Mouse (Mus musculus) E14TG2a.4 (cell line): Measurements from ENCODE around the gene Efna4.

Experiments used
- H3K27me3 ChIP-seq: 2 replicates; pipeline ENCODE4 v1.6.1; 2014; ENCODE audit warnings: low read length, control low read depth; ENCODE audit not compliant: insufficient read depth
- H3K36me3 ChIP-seq: 2 replicates; pipeline ENCODE4 v1.6.1; 2014; ENCODE audit warnings: low read length, control low read depth; ENCODE audit not compliant: insufficient read depth
- H3K4me1 ChIP-seq: replicated peaks from 2 replicates; pipeline ENCODE4 v1.6.1; 2014; ENCODE audit warnings: low read depth, low read length, control low read depth
- H3K4me3 ChIP-seq: replicated peaks from 2 replicates; pipeline ENCODE4 v1.5.1; 2014; ENCODE audit warnings: mild to moderate bottlenecking, low read length
- H3K9me3 ChIP-seq: 2 replicates; pipeline ENCODE4 v1.6.1; 2014; ENCODE audit warnings: low read length, control low read depth
- CTCF ChIP-seq: conservative IDR thresholded peaks from 2 replicates; pipeline ENCODE4 v1.5.1; 2014; ENCODE audit warnings: low read length
- NANOG ChIP-seq: IDR thresholded peaks from 2 replicates; pipeline ENCODE4 v1.6.1; 2014; ENCODE audit warnings: borderline replicate concordance, low read length, mixed read lengths
- POU5F1 ChIP-seq: IDR thresholded peaks from 2 replicates; pipeline ENCODE4 v1.6.1; 2014; ENCODE audit warnings: low read length, borderline replicate concordance

The Efna4 gene

DNA sequence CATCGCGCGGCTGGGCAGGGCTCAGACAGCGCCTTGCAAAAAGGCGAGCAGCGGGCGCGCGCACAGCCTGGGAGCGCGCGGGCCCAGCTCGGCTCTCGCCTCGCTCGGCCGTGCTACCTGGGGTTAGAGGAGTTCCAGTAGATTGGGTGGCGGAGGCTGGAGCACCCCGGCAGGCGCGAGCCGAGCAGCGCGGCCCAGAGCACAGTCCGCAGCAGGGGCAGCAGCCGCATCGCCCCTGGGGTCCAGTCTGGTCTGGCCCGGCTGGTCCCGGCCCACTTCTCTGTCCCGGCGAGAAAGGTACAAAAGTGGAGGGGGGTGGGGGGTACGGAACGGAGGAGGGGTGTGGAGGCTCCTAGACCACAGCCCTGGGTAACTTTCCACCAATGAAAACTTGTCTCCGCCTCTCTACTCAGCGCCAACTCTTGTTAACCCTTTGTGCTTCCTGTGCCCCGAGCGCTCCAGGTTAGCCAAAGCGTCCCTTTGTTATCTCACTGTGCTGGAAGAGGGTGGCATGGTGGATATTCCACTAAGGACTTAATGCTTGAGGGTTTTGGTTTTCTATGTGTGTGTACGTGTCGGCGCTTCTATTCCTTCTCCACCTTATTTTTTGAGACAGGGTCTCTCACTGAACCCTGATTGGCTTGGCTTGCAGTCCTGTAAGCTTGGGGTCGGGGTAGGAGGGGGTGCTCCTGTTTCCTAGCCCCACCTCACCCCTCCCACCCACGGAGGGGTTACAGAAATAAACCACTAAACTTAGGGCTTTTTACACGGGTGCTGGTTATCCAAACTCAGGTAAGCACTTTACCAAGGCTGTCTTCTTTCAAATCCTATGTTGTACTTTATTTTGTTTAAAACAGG lies at the start of gene Efna4:
Gene Efna4, minus strand, starts transcription at position 308 of the 858 bp plus-strand sequence.
- Histone ChIP-seq H3K4me3 (peak within 1 kb of the TSS; percentile 88), H3K27me3 (peaks cover 18% of the 10 kb centered on the region), H3K4me1 (peaks cover 74% of the 10 kb centered on the region), H3K36me3 (peaks cover 49% of the 10 kb centered on the region), H3K9me3 (no peaks in the 10 kb centered on the region)
- TF ChIP-seq CTCF (no peak), POU5F1 (no peak), NANOG (no peak)

GRCm38 (mm10) chr3:89386438-89387420 lies 48.9 kb upstream of the Efna4 start:
- Histone ChIP-seq H3K9me3 (no peaks in the 10 kb centered on the region), H3K4me1 (peaks cover 99% of the 10 kb centered on the region), H3K27me3 (peaks cover 32% of the 10 kb centered on the region), H3K4me3 (peak overlapping the region; percentile 46), H3K36me3 (no peaks in the 10 kb centered on the region)
- no peak for TF ChIP-seq NANOG
- no peak for TF ChIP-seq POU5F1
- no peak for TF ChIP-seq CTCF

- no peak for TF ChIP-seq NANOG
- TF ChIP-seq POU5F1: no peak
- TF ChIP-seq CTCF: no peak
- H3K4me1 ChIP-seq: peaks cover 99% of the 10 kb centered on the region
- H3K4me3 ChIP-seq: peak overlapping the region; percentile 43
- H3K9me3 ChIP-seq: no peaks in the 10 kb centered on the region
- peaks cover 31% of the 10 kb centered on the region for H3K27me3 ChIP-seq
- peaks cover 1% of the 10 kb centered on the region; the same call in 1 of the 2 replicates for H3K36me3 ChIP-seq
These were observed 47.6 kb upstream of the Efna4 start for GRCm38 (mm10) chr3:89385451-89385850.

DNA sequence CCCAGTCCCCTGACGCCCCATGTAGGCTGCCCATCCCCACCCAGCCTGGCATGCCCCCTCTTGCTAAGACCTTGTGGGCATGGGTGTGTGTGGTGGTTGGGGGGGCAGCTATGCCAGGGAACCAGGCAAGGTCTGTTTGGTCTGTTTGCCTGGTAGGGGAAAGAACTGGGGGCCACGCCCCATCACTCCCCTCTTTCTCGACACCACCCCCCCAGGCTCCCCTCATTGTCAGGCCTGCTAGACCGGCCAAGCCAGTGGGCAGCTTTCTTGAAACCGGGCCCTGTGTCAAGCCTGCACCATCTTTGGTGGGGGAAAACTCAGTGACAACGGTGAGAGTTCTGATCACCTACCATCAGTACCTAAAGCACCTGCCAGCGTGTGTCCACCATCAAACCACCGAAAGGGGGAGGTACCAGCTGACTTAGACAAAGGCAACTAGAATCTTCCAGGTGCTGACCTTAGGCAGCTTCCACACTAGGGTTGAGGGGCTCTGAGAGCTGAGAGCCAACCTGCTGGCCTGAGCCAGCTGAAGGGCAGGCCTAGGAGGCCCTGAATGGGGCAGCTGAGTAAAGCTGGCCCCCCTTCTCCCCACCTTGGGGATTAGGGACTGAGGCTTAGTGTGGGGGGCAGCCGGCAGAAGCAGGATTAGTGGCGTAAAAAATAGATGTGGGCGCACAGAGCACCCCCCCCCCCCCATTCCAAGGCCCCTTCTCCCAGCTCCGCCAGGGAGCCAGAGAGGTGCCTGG lies 46.7 kb upstream of the Efna4 start:
- Histone ChIP-seq H3K9me3 (no peaks in the 10 kb centered on the region), H3K27me3 (peaks cover 33% of the 10 kb centered on the region), H3K4me1 (peaks cover 99% of the 10 kb centered on the region), H3K36me3 (peaks cover 10% of the 10 kb centered on the region), H3K4me3 (peak overlapping the region; percentile 43)
- TF ChIP-seq CTCF: no peak
- no peak for TF ChIP-seq POU5F1
- no peak for TF ChIP-seq NANOG

- H3K27me3 ChIP-seq: peaks cover 35% of the 10 kb centered on the region
- TF ChIP-seq CTCF (no peak), POU5F1 (no peak), NANOG (no peak)
- peaks cover 100% of the 10 kb centered on the region for H3K4me1 ChIP-seq
- no peaks in the 10 kb centered on the region for H3K9me3 ChIP-seq
- peak overlapping the region; percentile 39 for H3K4me3 ChIP-seq
- H3K36me3 ChIP-seq: peaks cover 13% of the 10 kb centered on the region
These were observed 45.9 kb upstream of the Efna4 start for GRCm38 (mm10) chr3:89383651-89384255.

DNA sequence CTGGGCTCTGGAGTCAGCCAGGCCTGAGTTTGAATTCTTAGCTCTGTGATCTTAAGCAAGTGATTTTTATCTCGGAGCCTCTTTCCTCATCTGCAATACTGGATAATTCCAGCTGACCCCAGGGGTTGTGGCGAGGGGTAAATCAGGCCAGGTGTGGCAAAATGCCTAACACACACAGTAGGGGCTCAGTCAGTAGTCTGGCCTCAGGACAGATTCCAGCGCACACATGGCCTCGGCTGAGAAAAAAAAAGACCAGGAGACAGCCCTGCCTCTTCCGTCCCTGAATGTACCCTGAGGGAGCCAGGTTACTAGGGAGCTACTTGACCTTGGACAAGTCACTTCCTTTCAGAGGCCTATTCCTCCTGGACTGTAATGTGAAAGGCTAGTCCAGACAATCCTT lies 45.1 kb upstream of the Efna4 start:
- Histone ChIP-seq H3K4me1 (peaks cover 97% of the 10 kb centered on the region), H3K4me3 (peak overlapping the region; percentile 39), H3K36me3 (peaks cover 13% of the 10 kb centered on the region), H3K27me3 (peaks cover 35% of the 10 kb centered on the region), H3K9me3 (no peaks in the 10 kb centered on the region)
- TF ChIP-seq NANOG: no peak
- TF ChIP-seq POU5F1: no peak
- no peak for TF ChIP-seq CTCF

GRCm38 (mm10) chr3:89382033-89382882 lies 44.4 kb upstream of the Efna4 start:
- peak overlapping the region; percentile 78 for H3K4me3 ChIP-seq
- H3K9me3 ChIP-seq: no peaks in the 10 kb centered on the region
- TF ChIP-seq CTCF (no peak), NANOG (peak; percentile 30; the same call in 1 of the 2 replicates)
- H3K4me1 ChIP-seq: peaks cover 97% of the 10 kb centered on the region
- peaks cover 35% of the 10 kb centered on the region for H3K27me3 ChIP-seq
- peaks cover 13% of the 10 kb centered on the region for H3K36me3 ChIP-seq
